Mouse (Mus musculus) liver, embryonic 11.5 days (tissue): Measurements from ENCODE around the gene Ccp110. TPM values are rescaled to one million over a fixed set of nuclear protein-coding genes. Genes with fewer than 3 reads are reported as not detected.

Experiments used
- ATAC-seq: fragments of 200-750 bp; cut with Nextera tagmentation; replicated peaks from 2 replicates; pipeline ENCODE4 v1.8.0; 2017; ENCODE audit warnings: moderate number of reproducible peaks, mild to moderate bottlenecking, moderate TSS enrichment, moderate library complexity; ENCODE audit not compliant: low FRiP score
- DNase-seq: peaks from one replicate; pipeline ENCODE4 v3.0.0-alpha.2; 2017; ENCODE audit warnings: low spot score
- H3K27ac ChIP-seq: fragments of 300-500 bp; sonication (generic); 2 replicates; pipeline ENCODE4 v1.5.1; 2014; ENCODE audit warnings: mild to moderate bottlenecking, low read depth, low read length, control low read depth
- H3K27me3 ChIP-seq: fragments of 300-500 bp; sonication (generic); replicated peaks from 2 replicates; pipeline ENCODE4 v1.6.1; 2014; ENCODE audit warnings: low read length, mixed read lengths; ENCODE audit not compliant: control insufficient read depth, insufficient read depth
- H3K36me3 ChIP-seq: fragments of 300-500 bp; sonication (generic); 2 replicates; pipeline ENCODE4 v1.6.1; 2014; ENCODE audit warnings: mild to moderate bottlenecking, low read length, moderate library complexity, mixed read lengths; ENCODE audit not compliant: control insufficient read depth, insufficient read depth
- H3K4me1 ChIP-seq: fragments of 300-500 bp; sonication (generic); replicated peaks from 2 replicates; pipeline ENCODE4 v1.6.1; 2014; ENCODE audit warnings: low read length, mixed read lengths; ENCODE audit not compliant: control insufficient read depth, insufficient read depth
- H3K4me2 ChIP-seq: fragments of 300-500 bp; sonication (generic); 2 replicates; pipeline ENCODE4 v1.6.1; 2014; ENCODE audit warnings: mild to moderate bottlenecking, control low read depth, moderate library complexity
- H3K4me3 ChIP-seq: fragments of 300-500 bp; sonication (generic); 2 replicates; pipeline ENCODE4 v1.5.1; 2014; ENCODE audit warnings: low read depth, low read length, control low read depth
- H3K9ac ChIP-seq: fragments of 300-500 bp; sonication (generic); 2 replicates; pipeline ENCODE4 v1.6.1; 2014; ENCODE audit warnings: low read depth, low read length, control low read depth
- H3K9me3 ChIP-seq: fragments of 300-500 bp; sonication (generic); 2 replicates; pipeline ENCODE4 v1.6.1; 2016; ENCODE audit warnings: low read length, inconsistent platforms, mixed read lengths; ENCODE audit not compliant: control insufficient read depth
- WGBS: fragments of 180-500 bp; shearing (Covaris S2); extraction: QIAGEN DNeasy Blood & Tissue Kit; methylation state at CpG from one replicate; pipeline ENCODE4 v1.1.7; 2014; 5-methylcytosine and 5-hydroxymethylcytosine counted together
- polyA plus RNA-seq: library from polyadenylated mRNA; unstranded; fragments of >200 nt; fragmentation: Nextera tagmentation; extraction: Ambion mirVana; gene quantifications from 2 replicates; pipeline ENCODE4 v1.2.1, GENCODE M21; 2014

Ccp110 gene
- polyA plus RNA-seq = 7.9 and 9.0 TPM in 2 replicates

DNA sequence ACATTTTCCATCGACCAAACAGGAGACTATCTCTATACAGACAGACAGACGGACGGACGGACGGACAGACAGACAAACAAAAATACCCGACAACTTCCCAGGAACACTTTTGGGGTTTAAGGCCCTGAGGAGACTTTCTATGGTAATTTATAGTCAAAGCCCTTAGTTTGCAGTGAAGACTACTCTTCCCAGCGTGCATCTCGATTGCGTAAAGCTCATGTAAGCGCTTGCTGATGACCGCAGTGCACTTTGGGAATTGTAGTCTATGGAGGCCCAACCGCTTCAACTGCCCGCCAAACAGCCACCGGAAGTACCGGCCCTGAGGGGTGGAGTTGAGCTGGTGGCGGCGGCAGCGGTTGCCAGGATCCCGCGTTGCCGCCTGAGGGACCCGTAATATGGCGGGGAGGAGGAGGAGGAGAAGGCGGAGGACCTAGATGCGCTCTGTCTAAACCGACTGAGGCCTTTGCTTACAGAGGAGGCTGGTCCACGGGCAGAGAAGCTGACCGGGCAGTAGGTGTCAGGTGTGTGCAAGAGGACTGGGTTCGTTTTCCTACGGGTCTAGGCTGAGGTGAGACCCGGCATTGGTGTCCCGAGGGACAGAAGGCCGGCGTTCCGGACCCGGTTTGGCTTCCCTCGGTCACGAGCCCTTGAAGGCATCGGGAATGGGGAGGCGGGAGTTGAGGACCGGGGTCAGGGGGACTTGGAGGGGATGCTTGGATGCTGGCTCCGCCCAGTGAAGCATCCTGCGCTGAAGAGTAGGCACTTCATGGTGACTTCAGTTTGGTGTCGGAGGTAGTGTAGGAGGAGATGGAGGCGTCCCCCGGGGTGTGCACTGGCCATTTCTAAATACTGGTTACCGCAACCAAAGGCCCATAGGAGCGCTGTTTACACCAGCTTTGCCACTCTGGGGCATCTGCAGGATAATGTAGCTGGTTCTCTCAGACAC, at the start of gene Ccp110:
Gene Ccp110 (plus strand): TSS at position 325 of the 946 bp plus-strand sequence.
- peak within 1 kb of the TSS; percentile 78 for H3K4me2 ChIP-seq
- DNase-seq (peak; percentile 90), ATAC-seq (peak; percentile 96)
- no peaks in the 10 kb centered on the region for H3K27me3 ChIP-seq
- no peaks in the 10 kb centered on the region for H3K9me3 ChIP-seq
- H3K4me1 ChIP-seq = 0 out of 2 replicates have a peak, but pooled peaks cover 5% of the 10 kb centered on the region
- H3K9ac ChIP-seq = peak within 1 kb of the TSS; percentile 71
- under 1% methylated on average over 48 of the region's 48 CpGs for WGBS
- no peak within 1 kb of the TSS for H3K27ac ChIP-seq
- 0 out of 2 replicates have a peak, but pooled peaks cover 2% of the 10 kb centered on the region for H3K36me3 ChIP-seq
- H3K4me3 ChIP-seq = peak within 1 kb of the TSS; percentile 91

GRCm38 (mm10) chr7:118667773-118668172, 44.6 kb upstream of the Ccp110 start:
- no peaks in the 10 kb centered on the region for H3K27me3 ChIP-seq
- no peak overlapping the region for H3K4me3 ChIP-seq
- no peaks in the 10 kb centered on the region for H3K4me1 ChIP-seq
- H3K4me2 ChIP-seq = no peak overlapping the region
- DNase-seq = no peak
- ATAC-seq = no peak
- no peaks in the 10 kb centered on the region for H3K36me3 ChIP-seq
- 85% methylated on average over 2 of the region's 2 CpGs for WGBS
- H3K9ac ChIP-seq = no peak overlapping the region
- H3K27ac ChIP-seq = no peak overlapping the region
- no peaks in the 10 kb centered on the region for H3K9me3 ChIP-seq

- no peaks in the 10 kb centered on the region for H3K27me3 ChIP-seq
- no peak overlapping the region for H3K4me3 ChIP-seq
- H3K27ac ChIP-seq = no peak overlapping the region
- 61% methylated on average over 4 of the region's 4 CpGs for WGBS
- DNase-seq (no peak), ATAC-seq (peak; percentile 73)
- H3K4me2 ChIP-seq = no peak overlapping the region
- H3K9ac ChIP-seq = no peak overlapping the region
- H3K9me3 ChIP-seq = no peaks in the 10 kb centered on the region
- H3K36me3 ChIP-seq = no peaks in the 10 kb centered on the region
- H3K4me1 ChIP-seq = no peaks in the 10 kb centered on the region
These were observed 42.2 kb upstream of the Ccp110 start for GRCm38 (mm10) chr7:118670142-118670541.

GRCm38 (mm10) chr7:118676826-118677225, 35.5 kb upstream of the Ccp110 start:
- H3K27ac ChIP-seq = no peak overlapping the region
- no peaks in the 10 kb centered on the region for H3K27me3 ChIP-seq
- H3K4me3 ChIP-seq = no peak overlapping the region
- DNase-seq = no peak
- no peaks in the 10 kb centered on the region for H3K36me3 ChIP-seq
- no peak for ATAC-seq
- 62% methylated on average over 4 of the region's 4 CpGs for WGBS
- H3K4me1 ChIP-seq = no peaks in the 10 kb centered on the region
- H3K9me3 ChIP-seq = no peaks in the 10 kb centered on the region
- H3K9ac ChIP-seq = no peak overlapping the region; the same call in 1 of the 2 replicates
- no peak overlapping the region for H3K4me2 ChIP-seq

- 0 out of 2 replicates have a peak, but pooled peaks have one; percentile 19 for ATAC-seq
- H3K27ac ChIP-seq = no peak overlapping the region
- no peaks in the 10 kb centered on the region for H3K27me3 ChIP-seq
These were observed 24.2 kb upstream of the Ccp110 start for GRCm38 (mm10) chr7:118688199-118688598.

GRCm38 (mm10) chr7:118689088-118689487, 23.3 kb upstream of the Ccp110 start:
- H3K27ac ChIP-seq = no peak overlapping the region
- H3K9ac ChIP-seq = no peak overlapping the region
- no peaks in the 10 kb centered on the region for H3K27me3 ChIP-seq
- H3K36me3 ChIP-seq = peaks cover 24% of the 10 kb centered on the region
- no peak overlapping the region for H3K4me2 ChIP-seq
- H3K4me3 ChIP-seq = no peak overlapping the region
- WGBS = 85% methylated on average over 7 of the region's 7 CpGs
- DNase-seq (no peak), ATAC-seq (no peak)
- H3K4me1 ChIP-seq = no peaks in the 10 kb centered on the region
- no peaks in the 10 kb centered on the region for H3K9me3 ChIP-seq

More at GRCm38 (mm10) chr7:118688199-118688598, 24.2 kb upstream of the Ccp110 start:
- Histone ChIP-seq H3K4me2 (no peak overlapping the region), H3K4me3 (no peak overlapping the region), H3K9ac (no peak overlapping the region), H3K9me3 (no peaks in the 10 kb centered on the region), H3K4me1 (no peaks in the 10 kb centered on the region), H3K36me3 (peaks cover 20% of the 10 kb centered on the region; the same call in 1 of the 2 replicates)
- DNase-seq = peak; percentile 50
- 31% methylated on average over 5 of the region's 5 CpGs for WGBS

GRCm38 (mm10) chr7:118691287-118691686, 21.1 kb upstream of the Ccp110 start:
- no peaks in the 10 kb centered on the region for H3K27me3 ChIP-seq
- H3K4me1 ChIP-seq = no peaks in the 10 kb centered on the region
- 90% methylated on average over 2 of the region's 2 CpGs for WGBS
- H3K9ac ChIP-seq = no peak overlapping the region
- H3K4me3 ChIP-seq = no peak overlapping the region
- no peak for ATAC-seq
- no peaks in the 10 kb centered on the region for H3K9me3 ChIP-seq
- no peak overlapping the region for H3K27ac ChIP-seq
- no peak for DNase-seq
- H3K4me2 ChIP-seq = no peak overlapping the region
- peaks cover 31% of the 10 kb centered on the region for H3K36me3 ChIP-seq

GRCm38 (mm10) chr7:118696146-118696545, 16.2 kb upstream of the Ccp110 start:
- Histone ChIP-seq H3K27ac (no peak overlapping the region), H3K27me3 (no peaks in the 10 kb centered on the region), H3K4me1 (no peaks in the 10 kb centered on the region), H3K9ac (no peak overlapping the region), H3K4me3 (no peak overlapping the region), H3K36me3 (peaks cover 22% of the 10 kb centered on the region), H3K9me3 (no peaks in the 10 kb centered on the region), H3K4me2 (no peak overlapping the region)
- WGBS = 98% methylated on average over 6 of the region's 6 CpGs
- no peak for ATAC-seq
- no peak for DNase-seq
